Mouse (Mus musculus) kidney, postnatal 0 days (tissue): ENCODE results near the gene Foxl1. TPM values are rescaled to one million over a fixed set of nuclear protein-coding genes. Genes with fewer than 3 reads are reported as not detected.

Experiments
- ATAC-seq: fragments of 200-750 bp; cut with Nextera tagmentation; replicated peaks from 2 replicates; pipeline ENCODE4 v1.8.0; 2017; ENCODE audit warnings: low read depth, moderate number of reproducible peaks, moderate TSS enrichment, moderate library complexity; ENCODE audit not compliant: low FRiP score
- DNase-seq: peaks from one replicate; pipeline ENCODE4 v3.0.0-alpha.2; 2016; ENCODE audit warnings: low spot score
- H3K27ac ChIP-seq: fragments of 300-500 bp; sonication (generic); 2 replicates; pipeline ENCODE4 v1.5.1; 2014; ENCODE audit warnings: mild to moderate bottlenecking
- H3K27me3 ChIP-seq: fragments of 300-500 bp; sonication (generic); 2 replicates; pipeline ENCODE4 v1.6.1; 2014; ENCODE audit warnings: low read length, mixed read lengths; ENCODE audit not compliant: insufficient read depth
- H3K36me3 ChIP-seq: fragments of 300-500 bp; sonication (generic); 2 replicates; pipeline ENCODE4 v1.6.1; 2014; ENCODE audit warnings: low read length, mixed read lengths; ENCODE audit not compliant: insufficient read depth
- H3K4me1 ChIP-seq: fragments of 300-500 bp; sonication (generic); replicated peaks from 2 replicates; pipeline ENCODE4 v1.6.1; 2014; ENCODE audit warnings: antibody characterized with exemption, low read length, mixed read lengths; ENCODE audit not compliant: insufficient read depth
- H3K4me2 ChIP-seq: fragments of 300-500 bp; sonication (generic); 2 replicates; pipeline ENCODE4 v1.6.1; 2014; ENCODE audit warnings: mild to moderate bottlenecking, low read length, moderate library complexity, mixed read lengths
- H3K4me3 ChIP-seq: fragments of 300-500 bp; sonication (generic); replicated peaks from 2 replicates; pipeline ENCODE4 v1.5.1; 2014; ENCODE audit warnings: low read depth, low read length
- H3K9ac ChIP-seq: fragments of 300-500 bp; sonication (generic); 2 replicates; pipeline ENCODE4 v1.6.1; 2014; ENCODE audit warnings: low read depth, low read length
- H3K9me3 ChIP-seq: fragments of 300-500 bp; sonication (generic); replicated peaks from 2 replicates; pipeline ENCODE4 v1.6.1; 2016; ENCODE audit warnings: low read length, inconsistent platforms, mixed read lengths
- CTCF ChIP-seq: IDR thresholded peaks from 2 replicates; pipeline ENCODE4 v1.5.1; 2016; ENCODE audit warnings: antibody characterized with exemption, low read depth, mild to moderate bottlenecking, moderate library complexity
- WGBS: fragments of 180-500 bp; shearing (Covaris S2); extraction: QIAGEN DNeasy Blood & Tissue Kit; methylation state at CpG from one replicate; pipeline ENCODE4 v1.1.7; 2014; 5-methylcytosine and 5-hydroxymethylcytosine counted together
- polyA plus RNA-seq: library from polyadenylated mRNA; unstranded; fragments of >200 nt; fragmentation: Nextera tagmentation; extraction: Ambion mirVana; gene quantifications from 2 replicates; pipeline ENCODE4 v1.2.1, GENCODE M21; 2015

Gene Foxl1
- polyA plus RNA-seq, result 6.4 and 8.3 TPM in 2 replicates

GRCm38 (mm10) chr8:121127756-121128375, at the start of gene Foxl1:
TSS of gene Foxl1 (plus strand) at chr8:121127940.
- no peak for ATAC-seq
- Histone ChIP-seq H3K36me3 (no peaks in the 10 kb centered on the region), H3K9ac (peak within 1 kb of the TSS; percentile 66), H3K9me3 (no peaks in the 10 kb centered on the region), H3K27me3 (0 out of 2 replicates have a peak, but pooled peaks cover 10% of the 10 kb centered on the region), H3K4me3 (peak within 1 kb of the TSS; percentile 37), H3K27ac (peak within 1 kb of the TSS; percentile 89), H3K4me1 (peaks cover 24% of the 10 kb centered on the region), H3K4me2 (peak within 1 kb of the TSS; percentile 63)
- 11% methylated on average over 43 of the region's 43 CpGs for WGBS
- TF ChIP-seq CTCF, result no peak
- DNase-seq, result no peak

GRCm38 (mm10) chr8:121078721-121079120, 49.0 kb upstream of the Foxl1 start:
- 4% methylated on average over 14 of the region's 14 CpGs for WGBS
- no peak overlapping the region for H3K4me3 ChIP-seq
- no peak overlapping the region for H3K9ac ChIP-seq

GRCm38 (mm10) chr8:121079201-121079600, 48.5 kb upstream of the Foxl1 start:
- H3K9me3 ChIP-seq, result no peaks in the 10 kb centered on the region
- H3K4me1 ChIP-seq, result peaks cover 3% of the 10 kb centered on the region; the same call in 1 of the 2 replicates
- no peak overlapping the region for H3K4me2 ChIP-seq
- peaks cover 97% of the 10 kb centered on the region for H3K27me3 ChIP-seq
- H3K9ac ChIP-seq, result no peak overlapping the region
- no peak overlapping the region for H3K27ac ChIP-seq
- no peak for DNase-seq
- TF ChIP-seq CTCF, result no peak
- no peaks in the 10 kb centered on the region for H3K36me3 ChIP-seq
- ATAC-seq, result no peak
- 6% methylated on average over 7 of the region's 7 CpGs for WGBS
- H3K4me3 ChIP-seq, result no peak overlapping the region

More at GRCm38 (mm10) chr8:121078721-121079120, 49.0 kb upstream of the Foxl1 start:
- Histone ChIP-seq H3K27me3 (peaks cover 97% of the 10 kb centered on the region), H3K4me1 (0 out of 2 replicates have a peak, but pooled peaks cover under 1% of the 10 kb centered on the region), H3K36me3 (no peaks in the 10 kb centered on the region), H3K27ac (no peak overlapping the region), H3K4me2 (no peak overlapping the region), H3K9me3 (no peaks in the 10 kb centered on the region)
- no peak for ATAC-seq
- no peak for DNase-seq
- TF ChIP-seq CTCF, result no peak

GRCm38 (mm10) chr8:121079944-121080343, 47.8 kb upstream of the Foxl1 start:
- Histone ChIP-seq H3K27ac (no peak overlapping the region), H3K4me2 (no peak overlapping the region), H3K9ac (no peak overlapping the region), H3K4me1 (peaks cover 10% of the 10 kb centered on the region; the same call in 1 of the 2 replicates), H3K4me3 (no peak overlapping the region), H3K36me3 (no peaks in the 10 kb centered on the region), H3K9me3 (no peaks in the 10 kb centered on the region), H3K27me3 (peaks cover 96% of the 10 kb centered on the region)
- TF ChIP-seq CTCF, result no peak
- DNase-seq (no peak), ATAC-seq (no peak)
- 7% methylated on average over 12 of the region's 12 CpGs for WGBS

- peaks cover 10% of the 10 kb centered on the region; the same call in 1 of the 2 replicates for H3K4me1 ChIP-seq
- H3K27me3 ChIP-seq, result peaks cover 96% of the 10 kb centered on the region
- H3K9me3 ChIP-seq, result no peaks in the 10 kb centered on the region
- ATAC-seq (no peak), DNase-seq (no peak)
- no peak overlapping the region for H3K9ac ChIP-seq
- no peak for TF ChIP-seq CTCF
- 2% methylated on average over 49 of the region's 49 CpGs for WGBS
- no peak overlapping the region for H3K4me2 ChIP-seq
- no peak overlapping the region for H3K27ac ChIP-seq
- no peaks in the 10 kb centered on the region for H3K36me3 ChIP-seq
- H3K4me3 ChIP-seq, result no peak overlapping the region
Observed at GRCm38 (mm10) chr8:121080361-121081090, 47.2 kb upstream of the Foxl1 start.

- peaks cover 10% of the 10 kb centered on the region; the same call in 1 of the 2 replicates for H3K4me1 ChIP-seq
- H3K27ac ChIP-seq, result no peak overlapping the region
- no peaks in the 10 kb centered on the region for H3K36me3 ChIP-seq
- H3K27me3 ChIP-seq, result peaks cover 96% of the 10 kb centered on the region
- H3K4me2 ChIP-seq, result no peak overlapping the region
- no peak for DNase-seq
- no peak for ATAC-seq
- TF ChIP-seq CTCF, result no peak
- no peaks in the 10 kb centered on the region for H3K9me3 ChIP-seq
- H3K9ac ChIP-seq, result no peak overlapping the region
- H3K4me3 ChIP-seq, result no peak overlapping the region
- 3% methylated on average over 7 of the region's 7 CpGs for WGBS
Observed at GRCm38 (mm10) chr8:121081398-121081797, 46.3 kb upstream of the Foxl1 start.
